Mouse (Mus musculus) limb, embryonic 12.5 days (tissue): Measurements from ENCODE around the gene Krtap13-1. TPM values are rescaled to one million over a fixed set of nuclear protein-coding genes. Genes with fewer than 3 reads are reported as not detected.
"Not testable (repeated sequence)": the region's sequence is repeated elsewhere in the genome, so short reads cannot be mapped to it uniquely, and the experiment has no call there.

Source experiments
- ATAC-seq: fragments of 200-750 bp; cut with Nextera tagmentation; 2 replicates; pipeline ENCODE4 v1.8.0; 2017; ENCODE audit warnings: low read depth, moderate TSS enrichment; ENCODE audit not compliant: insufficient number of reproducible peaks, insufficient read depth, low FRiP score, low TSS enrichment
- H3K27ac ChIP-seq: fragments of 300-500 bp; sonication (generic); 2 replicates; pipeline ENCODE4 v1.5.1; 2016; ENCODE audit warnings: mild to moderate bottlenecking, moderate library complexity
- H3K27me3 ChIP-seq: fragments of 300-500 bp; sonication (generic); 2 replicates; pipeline ENCODE4 v1.6.1; 2016; ENCODE audit warnings: mild to moderate bottlenecking, moderate library complexity
- H3K36me3 ChIP-seq: fragments of 300-500 bp; sonication (generic); 2 replicates; pipeline ENCODE4 v1.6.1; 2016; ENCODE audit warnings: mild to moderate bottlenecking, moderate library complexity
- H3K4me1 ChIP-seq: fragments of 300-500 bp; sonication (generic); replicated peaks from 2 replicates; pipeline ENCODE4 v1.6.1; 2016
- H3K4me2 ChIP-seq: fragments of 300-500 bp; sonication (generic); 2 replicates; pipeline ENCODE4 v1.6.1; 2016; ENCODE audit warnings: mild to moderate bottlenecking, moderate library complexity
- H3K4me3 ChIP-seq: fragments of 300-500 bp; sonication (generic); replicated peaks from 2 replicates; pipeline ENCODE4 v1.5.1; 2016; ENCODE audit warnings: mild to moderate bottlenecking
- H3K9ac ChIP-seq: fragments of 300-500 bp; sonication (generic); replicated peaks from 2 replicates; pipeline ENCODE4 v1.6.1; 2016; ENCODE audit warnings: mild to moderate bottlenecking, moderate library complexity
- H3K9me3 ChIP-seq: fragments of 300-500 bp; sonication (generic); 2 replicates; pipeline ENCODE4 v1.6.1; 2016; ENCODE audit warnings: mild to moderate bottlenecking, moderate library complexity
- WGBS: fragments of 180-500 bp; shearing (Covaris S2); methylation state at CpG from one replicate; pipeline ENCODE4 v1.1.7; 2016; 5-methylcytosine and 5-hydroxymethylcytosine counted together
- polyA plus RNA-seq: library from polyadenylated mRNA; unstranded; fragments of >200 nt; fragmentation: Nextera tagmentation; extraction: Ambion mirVana; gene quantifications from 2 replicates; pipeline ENCODE4 v1.2.1, GENCODE M21; 2016

Krtap13-1 gene
- polyA plus RNA-seq, 1 experiment from 2014 or later = not detected

- no peaks in the 10 kb centered on the region for H3K9me3 ChIP-seq
- no peak overlapping the region for H3K4me3 ChIP-seq
- H3K4me1 ChIP-seq = 0 out of 2 replicates have a peak, but pooled peaks cover 6% of the 10 kb centered on the region
- WGBS = 87% methylated on average over 4 of the region's 4 CpGs
- H3K27me3 ChIP-seq = no peaks in the 10 kb centered on the region
- H3K9ac ChIP-seq = no peak overlapping the region
- H3K4me2 ChIP-seq = no peak overlapping the region
- no peak overlapping the region for H3K27ac ChIP-seq
- no peak for ATAC-seq
- H3K36me3 ChIP-seq = no peaks in the 10 kb centered on the region
These were observed 16.2 kb downstream of the Krtap13-1 start for GRCm38 (mm10) chr16:88744750-88745340.

GRCm38 (mm10) chr16:88747943-88748342 is 19.3 kb downstream of the Krtap13-1 start:
- H3K27ac ChIP-seq = no peak overlapping the region
- no peak overlapping the region for H3K4me2 ChIP-seq
- no peak for ATAC-seq
- 33% methylated on average over 4 of the region's 4 CpGs for WGBS
- no peaks in the 10 kb centered on the region for H3K9me3 ChIP-seq
- H3K9ac ChIP-seq = no peak overlapping the region
- no peaks in the 10 kb centered on the region for H3K36me3 ChIP-seq
- 0 out of 2 replicates have a peak, but pooled peaks cover 6% of the 10 kb centered on the region for H3K4me1 ChIP-seq
- H3K4me3 ChIP-seq = no peak overlapping the region
- H3K27me3 ChIP-seq = no peaks in the 10 kb centered on the region

- H3K9ac ChIP-seq, H3K27me3 ChIP-seq, H3K4me2 ChIP-seq, H3K27ac ChIP-seq, ATAC-seq, H3K9me3 ChIP-seq, H3K4me3 ChIP-seq, H3K4me1 ChIP-seq, H3K36me3 ChIP-seq: not testable (repeated sequence)
- WGBS = 77% methylated on average over 3 of the region's 3 CpGs
These were observed 22.9 kb downstream of the Krtap13-1 start, which contains the start of gene Krtap13 for GRCm38 (mm10) chr16:88751535-88751934. TSS of gene Krtap13 (minus strand) at chr16:88751635.

GRCm38 (mm10) chr16:88758547-88758946 is 29.9 kb downstream of the Krtap13-1 start, which contains the start of gene 2310034C09Rik:
TSS of gene 2310034C09Rik (plus strand) at chr16:88758847.
- not testable (repeated sequence) for H3K4me2 ChIP-seq, ATAC-seq, H3K27ac ChIP-seq, H3K27me3 ChIP-seq, H3K9ac ChIP-seq, H3K4me3 ChIP-seq, H3K9me3 ChIP-seq, H3K36me3 ChIP-seq, H3K4me1 ChIP-seq
- 92% methylated on average over 3 of the region's 3 CpGs for WGBS

GRCm38 (mm10) chr16:88774106-88774505 is 45.4 kb downstream of the Krtap13-1 start, which contains the start of gene 2310057N15Rik:
TSS of gene 2310057N15Rik (minus strand) at chr16:88774206.
- Histone ChIP-seq H3K9ac (no peak within 1 kb of the TSS), H3K4me1 (no peaks in the 10 kb centered on the region), H3K27ac (no peak within 1 kb of the TSS), H3K4me2 (no peak within 1 kb of the TSS), H3K36me3 (no peaks in the 10 kb centered on the region), H3K9me3 (no peaks in the 10 kb centered on the region), H3K4me3 (no peak within 1 kb of the TSS), H3K27me3 (no peaks in the 10 kb centered on the region)
- WGBS = 80% methylated on average over 2 of the region's 2 CpGs
- no peak for ATAC-seq

- 83% methylated on average over 6 of the region's 6 CpGs for WGBS
- no peak within 1 kb of the TSS for H3K4me3 ChIP-seq
- H3K4me1 ChIP-seq = no peaks in the 10 kb centered on the region
- no peaks in the 10 kb centered on the region for H3K27me3 ChIP-seq
- H3K9ac ChIP-seq = no peak within 1 kb of the TSS
- no peak within 1 kb of the TSS for H3K4me2 ChIP-seq
- no peaks in the 10 kb centered on the region for H3K36me3 ChIP-seq
- ATAC-seq = no peak
- H3K27ac ChIP-seq = no peak within 1 kb of the TSS
- H3K9me3 ChIP-seq = no peaks in the 10 kb centered on the region
These were observed 48.9 kb downstream of the Krtap13-1 start, which contains the start of gene Gm5965 for GRCm38 (mm10) chr16:88777596-88777995. TSS of gene Gm5965 (plus strand) at chr16:88777896.

Other genes starting within 250 kb of the Krtap13-1 start
- not detected in 2 replicates for gene Cldn17, start 221.9 kb upstream of the Krtap13-1 start, polyA plus RNA-seq
- 2.8 and 3.6 TPM in 2 replicates for gene Cldn8, start 165.7 kb upstream of the Krtap13-1 start, polyA plus RNA-seq
- not detected in 2 replicates for gene Krtap24-1, start 116.6 kb upstream of the Krtap13-1 start, polyA plus RNA-seq
- gene 2310079G19Rik, start 101.2 kb upstream of the Krtap13-1 start, polyA plus RNA-seq = not detected in 2 replicates
- not detected in 2 replicates for gene Krtap26-1, start 81.1 kb upstream of the Krtap13-1 start, polyA plus RNA-seq
- gene Krtap27-1, start 57.2 kb upstream of the Krtap13-1 start, polyA plus RNA-seq = not detected in 2 replicates
- not detected in 2 replicates for gene 2310061N02Rik, start 20.9 kb upstream of the Krtap13-1 start, polyA plus RNA-seq
- gene Krtap13, start 22.8 kb downstream of the Krtap13-1 start, polyA plus RNA-seq = not detected in 2 replicates
- gene 2310034C09Rik, start 30.0 kb downstream of the Krtap13-1 start, polyA plus RNA-seq = not detected in 2 replicates
- not detected in 2 replicates for gene 2310057N15Rik, start 45.3 kb downstream of the Krtap13-1 start, polyA plus RNA-seq
- gene Gm5965, start 49.0 kb downstream of the Krtap13-1 start, polyA plus RNA-seq = not detected in 2 replicates
- gene Gm20741, start 83.4 kb downstream of the Krtap13-1 start, polyA plus RNA-seq = not detected in 2 replicates
- gene Krtap15, start 91.4 kb downstream of the Krtap13-1 start, polyA plus RNA-seq = 0.25 and 0.26 TPM in 2 replicates
- gene Krtap14, start 97.3 kb downstream of the Krtap13-1 start, polyA plus RNA-seq = not detected in 2 replicates
- not detected in 2 replicates for gene Krtap19-1, start 140.5 kb downstream of the Krtap13-1 start, polyA plus RNA-seq
- gene Krtap19-2, start 145.4 kb downstream of the Krtap13-1 start, polyA plus RNA-seq = not detected in 2 replicates
- not detected in 2 replicates for gene Krtap19-3, start 149.2 kb downstream of the Krtap13-1 start, polyA plus RNA-seq
- not detected in 2 replicates for gene Krtap19-4, start 156.2 kb downstream of the Krtap13-1 start, polyA plus RNA-seq
- gene Krtap19-5, start 167.6 kb downstream of the Krtap13-1 start, polyA plus RNA-seq = not detected in 2 replicates
- not detected in 2 replicates for gene Krtap19-9b, start 203.4 kb downstream of the Krtap13-1 start, polyA plus RNA-seq
- not detected in 2 replicates for gene Krtap16-3, start 234.0 kb downstream of the Krtap13-1 start, polyA plus RNA-seq